Mouse (Mus musculus) midbrain, postnatal 0 days (tissue): ENCODE measurements around the gene Agbl4. TPM values are rescaled to one million over a fixed set of nuclear protein-coding genes. Genes with fewer than 3 reads are reported as not detected.

Experiments used
- ATAC-seq: fragments of 200-750 bp; cut with Nextera tagmentation; 2 replicates; pipeline ENCODE4 v1.8.0; 2017; ENCODE audit warnings: moderate number of reproducible peaks, mild to moderate bottlenecking, moderate TSS enrichment, moderate library complexity; ENCODE audit not compliant: low FRiP score
- DNase-seq: peaks from one replicate; pipeline ENCODE4 v3.0.0-alpha.2; 2015; ENCODE audit warnings: low spot score
- H3K27ac ChIP-seq: fragments of 300-500 bp; sonication (generic); 2 replicates; pipeline ENCODE4 v1.5.1; 2014; ENCODE audit warnings: low read depth, mild to moderate bottlenecking, low read length, mixed read lengths
- H3K27me3 ChIP-seq: fragments of 300-500 bp; sonication (generic); 2 replicates; pipeline ENCODE4 v1.6.1; 2014; ENCODE audit warnings: low read length, control low read depth, mixed read lengths; ENCODE audit not compliant: insufficient read depth
- H3K36me3 ChIP-seq: fragments of 300-500 bp; sonication (generic); 2 replicates; pipeline ENCODE4 v1.6.1; 2014; ENCODE audit warnings: low read length, control low read depth, mixed read lengths; ENCODE audit not compliant: insufficient read depth
- H3K4me1 ChIP-seq: fragments of 300-500 bp; sonication (generic); 2 replicates; pipeline ENCODE4 v1.6.1; 2014; ENCODE audit warnings: mild to moderate bottlenecking, control low read depth, antibody characterized with exemption, low read length, mixed read lengths; ENCODE audit not compliant: insufficient read depth
- H3K4me2 ChIP-seq: fragments of 300-500 bp; sonication (generic); 2 replicates; pipeline ENCODE4 v1.6.1; 2014; ENCODE audit warnings: low read depth, mild to moderate bottlenecking, low read length, mixed read lengths; ENCODE audit not compliant: poor library complexity, severe bottlenecking
- H3K4me3 ChIP-seq: fragments of 300-500 bp; sonication (generic); 2 replicates; pipeline ENCODE4 v1.5.1; 2014; ENCODE audit warnings: low read depth, mild to moderate bottlenecking, low read length, moderate library complexity
- H3K9ac ChIP-seq: fragments of 300-500 bp; sonication (generic); replicated peaks from 2 replicates; pipeline ENCODE4 v1.6.1; 2014; ENCODE audit warnings: mild to moderate bottlenecking, low read length, moderate library complexity, mixed read lengths; ENCODE audit not compliant: poor library complexity, severe bottlenecking
- H3K9me3 ChIP-seq: fragments of 300-500 bp; sonication (generic); 2 replicates; pipeline ENCODE4 v1.6.1; 2016; ENCODE audit warnings: low read length, control low read depth
- CTCF ChIP-seq: IDR thresholded peaks from 2 replicates; pipeline ENCODE4 v1.5.1; 2016; ENCODE audit warnings: antibody characterized with exemption, mild to moderate bottlenecking
- WGBS: fragments of 180-500 bp; shearing (Covaris S2); extraction: QIAGEN DNeasy Blood & Tissue Kit; methylation state at CpG from one replicate; pipeline ENCODE4 v1.1.7; 2014; 5-methylcytosine and 5-hydroxymethylcytosine counted together
- polyA plus RNA-seq: library from polyadenylated mRNA; unstranded; fragments of >200 nt; fragmentation: Nextera tagmentation; extraction: Ambion mirVana; gene quantifications from 2 replicates; pipeline ENCODE4 v1.2.1, GENCODE M21; 2015
- total RNA-seq: library from RNA; depleted of rRNA; stranded (reverse); fragments of >200 nt; gene quantifications from 2 replicates; pipeline ENCODE4 v1.2.3, GENCODE M21; 2014

The Agbl4 gene
- total and polyA plus RNA-seq, 2 experiments from 2014 or later = 5.0 to 9.2 TPM

GRCm38 (mm10) chr4:110420306-110420705, 22.8 kb downstream of the Agbl4 start:
- TF ChIP-seq CTCF = no peak
- ATAC-seq = no peak
- H3K4me3 ChIP-seq = no peak overlapping the region
- DNase-seq = no peak
- no peak overlapping the region for H3K9ac ChIP-seq
- no peaks in the 10 kb centered on the region for H3K27me3 ChIP-seq
- 84% methylated on average over 2 of the region's 2 CpGs for WGBS
- no peaks in the 10 kb centered on the region for H3K9me3 ChIP-seq
- no peaks in the 10 kb centered on the region for H3K4me1 ChIP-seq
- H3K36me3 ChIP-seq = no peaks in the 10 kb centered on the region
- H3K4me2 ChIP-seq = no peak overlapping the region
- H3K27ac ChIP-seq = no peak overlapping the region

GRCm38 (mm10) chr4:110427653-110428052, 30.2 kb downstream of the Agbl4 start:
- Histone ChIP-seq H3K9ac (no peak overlapping the region), H3K36me3 (no peaks in the 10 kb centered on the region), H3K4me2 (no peak overlapping the region), H3K4me3 (no peak overlapping the region), H3K9me3 (no peaks in the 10 kb centered on the region), H3K4me1 (no peaks in the 10 kb centered on the region), H3K27ac (no peak overlapping the region), H3K27me3 (no peaks in the 10 kb centered on the region)
- DNase-seq = no peak
- no peak for ATAC-seq
- TF ChIP-seq CTCF = no peak

GRCm38 (mm10) chr4:110494371-110494770, 96.9 kb downstream of the Agbl4 start:
- H3K27me3 ChIP-seq = no peaks in the 10 kb centered on the region
- ATAC-seq = peak; percentile 44; the same call in 1 of the 2 replicates
- no peaks in the 10 kb centered on the region for H3K4me1 ChIP-seq
- WGBS = 56% methylated on average over 1 of the region's 1 CpGs
- no peaks in the 10 kb centered on the region for H3K9me3 ChIP-seq
- TF ChIP-seq CTCF = peak; percentile 15; the same call in 1 of the 2 replicates
- H3K9ac ChIP-seq = no peak overlapping the region
- no peak overlapping the region for H3K27ac ChIP-seq
- H3K4me2 ChIP-seq = no peak overlapping the region
- no peaks in the 10 kb centered on the region for H3K36me3 ChIP-seq
- DNase-seq = no peak
- H3K4me3 ChIP-seq = no peak overlapping the region

GRCm38 (mm10) chr4:110529804-110530203, 132.3 kb downstream of the Agbl4 start:
- no peak for ATAC-seq
- no peak overlapping the region for H3K4me2 ChIP-seq
- DNase-seq = no peak
- H3K9ac ChIP-seq = no peak overlapping the region
- 69% methylated on average over 4 of the region's 4 CpGs for WGBS
- no peaks in the 10 kb centered on the region for H3K9me3 ChIP-seq
- H3K4me3 ChIP-seq = no peak overlapping the region
- TF ChIP-seq CTCF = no peak
- no peaks in the 10 kb centered on the region for H3K36me3 ChIP-seq
- H3K27me3 ChIP-seq = no peaks in the 10 kb centered on the region
- no peaks in the 10 kb centered on the region for H3K4me1 ChIP-seq
- H3K27ac ChIP-seq = no peak overlapping the region

GRCm38 (mm10) chr4:110549223-110549622, 151.8 kb downstream of the Agbl4 start:
- no peaks in the 10 kb centered on the region for H3K27me3 ChIP-seq
- no peaks in the 10 kb centered on the region for H3K4me1 ChIP-seq
- DNase-seq (peak; percentile 2), ATAC-seq (peak; percentile 60; the same call in 1 of the 2 replicates)
- no peak overlapping the region for H3K4me2 ChIP-seq
- no peaks in the 10 kb centered on the region for H3K9me3 ChIP-seq
- no peaks in the 10 kb centered on the region for H3K36me3 ChIP-seq
- no peak overlapping the region for H3K4me3 ChIP-seq
- no peak overlapping the region for H3K9ac ChIP-seq
- H3K27ac ChIP-seq = no peak overlapping the region
- no peak for TF ChIP-seq CTCF
- 56% methylated on average over 3 of the region's 3 CpGs for WGBS

GRCm38 (mm10) chr4:110597726-110598283, 200.3 kb downstream of the Agbl4 start:
- Histone ChIP-seq H3K9me3 (no peaks in the 10 kb centered on the region), H3K4me3 (no peak overlapping the region), H3K4me2 (no peak overlapping the region), H3K9ac (no peak overlapping the region), H3K27ac (no peak overlapping the region), H3K27me3 (no peaks in the 10 kb centered on the region), H3K4me1 (no peaks in the 10 kb centered on the region), H3K36me3 (no peaks in the 10 kb centered on the region)
- ATAC-seq (no peak), DNase-seq (peak; percentile 26)
- TF ChIP-seq CTCF = no peak
- 36% methylated on average over 4 of the region's 4 CpGs for WGBS
